Mouse (Mus musculus) megakaryocyte progenitor cell, adult 5-6 weeks (primary cell): ENCODE results near the gene Wtap. TPM values are rescaled to one million over a fixed set of nuclear protein-coding genes. Genes with fewer than 3 reads are reported as not detected.
A peak's percentile ranks its signal among the peaks of the same experiment; 100 is the strongest.
"Not testable (repeated sequence)": the region's sequence is repeated elsewhere in the genome, so short reads cannot be mapped to it uniquely, and the experiment has no call there.

Experiments
- ATAC-seq: replicated peaks from 2 replicates; pipeline ENCODE4 v1.8.0; 2016; ENCODE audit warnings: mild to moderate bottlenecking, moderate TSS enrichment, inconsistent platforms; ENCODE audit not compliant: poor library complexity
- total RNA-seq, 2 experiments: library from RNA; stranded (forward) in 1 of 2; stranded (reverse) in 1 of 2; fragments of 157-497, 149-512 nt in 1 of 2; fragments of 200-1000 nt in 1 of 2; gene quantifications; 2 replicates each; pipeline versions ENCODE4 v1.2.3 to v1.2.4; 2015 to 2017

Gene Wtap
- total RNA-seq, 2 experiments from 2014 or later: 115 to 274 TPM

GRCm38 (mm10) chr17:12967173-12967572 is 26.8 kb downstream of the Wtap start:
- no peak for ATAC-seq

GRCm38 (mm10) chr17:12963476-12963875 is 30.5 kb downstream of the Wtap start:
- ATAC-seq: no peak

GRCm38 (mm10) chr17:12960331-12960873 is 33.6 kb downstream of the Wtap start, which contains the start of gene Acat2:
Acat2 (minus strand) TSS chr17:12960747.
- peak; percentile 94 for ATAC-seq

- ATAC-seq: not testable (repeated sequence)
Observed at GRCm38 (mm10) chr17:12959377-12959776, 34.6 kb downstream of the Wtap start.

GRCm38 (mm10) chr17:12956664-12957063 is 37.3 kb downstream of the Wtap start:
- ATAC-seq: no peak

- ATAC-seq: no peak
Observed at GRCm38 (mm10) chr17:12949669-12950068, 44.3 kb downstream of the Wtap start.

GRCm38 (mm10) chr17:12942459-12943162 is 51.4 kb downstream of the Wtap start:
- ATAC-seq: no peak

- peak; percentile 18; the same call in 1 of the 2 replicates for ATAC-seq
Observed at GRCm38 (mm10) chr17:12941543-12942260, 52.3 kb downstream of the Wtap start.

GRCm38 (mm10) chr17:12940151-12940805 is 53.7 kb downstream of the Wtap start, which contains the start of gene Acat3:
Acat3 (minus strand) TSS chr17:12940600.
- ATAC-seq: peak; percentile 59

- peak; percentile 23 for ATAC-seq
Observed at GRCm38 (mm10) chr17:12939377-12940148, 54.4 kb downstream of the Wtap start.

GRCm38 (mm10) chr17:12938077-12938476 is 55.9 kb downstream of the Wtap start:
- ATAC-seq: no peak

- no peak for ATAC-seq
Observed at GRCm38 (mm10) chr17:12937412-12937970, 56.5 kb downstream of the Wtap start.

GRCm38 (mm10) chr17:12935719-12936118 is 58.2 kb downstream of the Wtap start:
- no peak for ATAC-seq

GRCm38 (mm10) chr17:12931576-12931975 is 62.4 kb downstream of the Wtap start:
- not testable (repeated sequence) for ATAC-seq

GRCm38 (mm10) chr17:12925703-12926180 is 68.2 kb downstream of the Wtap start:
- no peak for ATAC-seq

GRCm38 (mm10) chr17:12925001-12925400 is 69.0 kb downstream of the Wtap start:
- no peak for ATAC-seq

GRCm38 (mm10) chr17:12921073-12921472 is 72.9 kb downstream of the Wtap start:
- ATAC-seq: peak; percentile 28; the same call in 1 of the 2 replicates
